Mouse (Mus musculus) heart, embryonic 11.5 days (tissue): ENCODE data around the gene Relb. TPM values are rescaled to one million over a fixed set of nuclear protein-coding genes. Genes with fewer than 3 reads are reported as not detected.

Source experiments
- ATAC-seq: fragments of 200-750 bp; cut with Nextera tagmentation; replicated peaks from 2 replicates; pipeline ENCODE4 v1.8.0; 2017; ENCODE audit warnings: moderate library complexity; ENCODE audit not compliant: insufficient number of reproducible peaks, low FRiP score, low TSS enrichment
- H3K27ac ChIP-seq: fragments of 300-500 bp; sonication (generic); 2 replicates; pipeline ENCODE4 v1.5.1; 2014; ENCODE audit warnings: mild to moderate bottlenecking, low read depth, low read length
- H3K27me3 ChIP-seq: fragments of 300-500 bp; sonication (generic); 2 replicates; pipeline ENCODE4 v1.6.1; 2014; ENCODE audit warnings: mild to moderate bottlenecking, low read length, mixed read lengths; ENCODE audit not compliant: control insufficient read depth, insufficient read depth
- H3K36me3 ChIP-seq: fragments of 300-500 bp; sonication (generic); 2 replicates; pipeline ENCODE4 v1.6.1; 2014; ENCODE audit warnings: mild to moderate bottlenecking, low read length, moderate library complexity, mixed read lengths; ENCODE audit not compliant: control insufficient read depth, insufficient read depth
- H3K4me1 ChIP-seq: fragments of 300-500 bp; sonication (generic); 2 replicates; pipeline ENCODE4 v1.6.1; 2014; ENCODE audit warnings: low read length; ENCODE audit not compliant: control insufficient read depth, insufficient read depth
- H3K4me2 ChIP-seq: fragments of 300-500 bp; sonication (generic); 2 replicates; pipeline ENCODE4 v1.6.1; 2014; ENCODE audit warnings: mild to moderate bottlenecking, moderate library complexity
- H3K4me3 ChIP-seq: fragments of 300-500 bp; sonication (generic); 2 replicates; pipeline ENCODE4 v1.5.1; 2014; ENCODE audit warnings: low read depth, low read length
- H3K9ac ChIP-seq: fragments of 300-500 bp; sonication (generic); 2 replicates; pipeline ENCODE4 v1.6.1; 2014; ENCODE audit warnings: mild to moderate bottlenecking, low read depth, low read length, moderate library complexity
- H3K9me3 ChIP-seq: fragments of 300-500 bp; sonication (generic); replicated peaks from 2 replicates; pipeline ENCODE4 v1.6.1; 2016; ENCODE audit warnings: low read length; ENCODE audit not compliant: control insufficient read depth
- WGBS: fragments of 180-500 bp; shearing (Covaris S2); extraction: QIAGEN DNeasy Blood & Tissue Kit; methylation state at CpG from one replicate; pipeline ENCODE4 v1.1.7; 2014; ENCODE audit not compliant: insufficient replicate concordance; 5-methylcytosine and 5-hydroxymethylcytosine counted together
- polyA plus RNA-seq: library from polyadenylated mRNA; unstranded; fragments of >200 nt; fragmentation: Nextera tagmentation; extraction: Ambion mirVana; gene quantifications from 2 replicates; pipeline ENCODE4 v1.2.1, GENCODE M21; 2014

The Relb gene
- polyA plus RNA-seq, 1 experiment from 2014 or later, result 3.7 TPM

DNA sequence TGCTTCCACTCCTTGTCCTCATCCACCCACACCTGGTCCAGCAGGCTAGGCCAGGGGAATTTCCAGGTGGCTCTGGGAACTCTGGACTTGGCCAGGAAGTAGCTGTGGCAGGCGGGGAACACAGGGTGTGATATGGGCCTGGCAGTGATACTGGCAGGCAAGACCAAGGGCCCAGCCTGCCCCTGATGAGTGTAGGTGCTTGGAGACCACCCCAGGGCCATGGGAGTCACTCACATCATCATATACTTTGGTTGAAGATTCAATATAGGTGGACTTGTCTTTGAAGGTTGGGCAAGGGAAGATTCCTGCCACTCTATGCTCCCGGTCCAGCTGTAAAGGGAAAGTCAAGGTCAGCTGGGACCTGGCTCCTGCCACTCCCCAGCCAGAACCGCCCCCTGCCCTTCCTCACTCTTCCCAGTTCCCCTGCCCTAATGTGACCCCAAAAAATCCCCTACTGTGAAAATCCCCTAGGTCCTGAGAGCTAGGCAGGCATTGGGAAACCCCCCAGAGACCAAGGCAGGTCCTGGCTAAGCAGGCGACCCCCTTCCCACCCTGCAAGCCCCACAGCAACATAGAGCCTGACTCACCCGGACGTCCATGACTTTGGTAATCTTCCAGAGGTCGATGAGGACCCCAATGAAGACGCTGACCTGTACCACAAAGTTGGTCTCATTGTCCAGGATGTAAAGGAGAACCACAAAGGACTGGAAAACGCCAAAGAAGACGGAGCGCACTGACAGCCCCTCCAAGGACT is 6.0 kb upstream of the Relb start:
- Histone ChIP-seq H3K9me3 (no peaks in the 10 kb centered on the region), H3K9ac (no peak overlapping the region), H3K36me3 (peaks cover 66% of the 10 kb centered on the region), H3K4me1 (no peaks in the 10 kb centered on the region), H3K27ac (no peak overlapping the region), H3K27me3 (no peaks in the 10 kb centered on the region), H3K4me2 (no peak overlapping the region), H3K4me3 (no peak overlapping the region)
- 88% methylated on average over 11 of the region's 11 CpGs for WGBS
- no peak for ATAC-seq

GRCm38 (mm10) chr7:19634591-19634990 is 5.4 kb upstream of the Relb start:
- no peak overlapping the region for H3K27ac ChIP-seq
- H3K4me3 ChIP-seq, result no peak overlapping the region
- no peak for ATAC-seq
- no peak overlapping the region for H3K9ac ChIP-seq
- peaks cover 2% of the 10 kb centered on the region; the same call in 1 of the 2 replicates for H3K4me1 ChIP-seq
- no peaks in the 10 kb centered on the region for H3K9me3 ChIP-seq
- no peaks in the 10 kb centered on the region for H3K27me3 ChIP-seq
- H3K36me3 ChIP-seq, result peaks cover 65% of the 10 kb centered on the region
- whole genome bisulfite sequencing, result 93% methylated on average over 2 of the region's 2 CpGs
- no peak overlapping the region for H3K4me2 ChIP-seq

DNA sequence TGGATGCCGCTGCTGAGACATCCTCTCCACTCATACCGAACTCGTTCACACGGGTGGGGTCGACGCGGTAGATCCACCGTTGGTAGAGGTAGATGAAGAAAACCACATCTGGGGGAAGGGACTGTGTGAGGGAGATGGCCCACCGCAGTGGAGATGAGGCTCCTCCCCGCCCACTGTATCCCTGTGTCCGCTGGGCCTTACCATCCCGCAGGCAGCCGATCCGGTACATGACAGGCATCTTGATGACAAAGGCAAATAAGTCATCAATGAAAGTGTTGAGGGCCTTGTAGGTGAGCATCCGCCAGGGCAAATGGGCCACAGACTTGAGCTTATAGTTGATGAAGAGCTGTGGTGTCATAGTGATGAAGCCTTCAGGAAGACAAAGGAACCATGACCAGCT is 4.6 kb upstream of the Relb start:
- Histone ChIP-seq H3K4me1 (peaks cover 2% of the 10 kb centered on the region; the same call in 1 of the 2 replicates), H3K27ac (no peak overlapping the region)
- ATAC-seq, result no peak

GRCm38 (mm10) chr7:19633197-19633596 is 4.0 kb upstream of the Relb start:
- Histone ChIP-seq H3K36me3 (peaks cover 55% of the 10 kb centered on the region), H3K9ac (no peak overlapping the region), H3K9me3 (no peaks in the 10 kb centered on the region), H3K27ac (no peak overlapping the region), H3K4me1 (peaks cover 2% of the 10 kb centered on the region; the same call in 1 of the 2 replicates), H3K27me3 (no peaks in the 10 kb centered on the region), H3K4me3 (no peak overlapping the region), H3K4me2 (no peak overlapping the region)
- no peak for ATAC-seq
- WGBS, result 89% methylated on average over 17 of the region's 17 CpGs

More for the DNA sequence above, 4.6 kb upstream of the Relb start:
- H3K9me3 ChIP-seq, result no peaks in the 10 kb centered on the region
- no peak overlapping the region for H3K9ac ChIP-seq
- H3K27me3 ChIP-seq, result no peaks in the 10 kb centered on the region
- H3K4me2 ChIP-seq, result no peak overlapping the region
- no peak overlapping the region for H3K4me3 ChIP-seq
- WGBS, result 91% methylated on average over 15 of the region's 15 CpGs
- peaks cover 60% of the 10 kb centered on the region for H3K36me3 ChIP-seq

- H3K9ac ChIP-seq, result no peak overlapping the region
- H3K4me3 ChIP-seq, result no peak overlapping the region
- ATAC-seq, result no peak
- H3K27me3 ChIP-seq, result no peaks in the 10 kb centered on the region
- H3K36me3 ChIP-seq, result peaks cover 50% of the 10 kb centered on the region
- no peaks in the 10 kb centered on the region for H3K9me3 ChIP-seq
- no peak overlapping the region for H3K4me2 ChIP-seq
- H3K4me1 ChIP-seq, result peaks cover 2% of the 10 kb centered on the region; the same call in 1 of the 2 replicates
- 0 out of 2 replicates have a peak overlapping the region, but pooled peaks have one; percentile 6 for H3K27ac ChIP-seq
Measured at GRCm38 (mm10) chr7:19632720-19633119, 3.5 kb upstream of the Relb start.

DNA sequence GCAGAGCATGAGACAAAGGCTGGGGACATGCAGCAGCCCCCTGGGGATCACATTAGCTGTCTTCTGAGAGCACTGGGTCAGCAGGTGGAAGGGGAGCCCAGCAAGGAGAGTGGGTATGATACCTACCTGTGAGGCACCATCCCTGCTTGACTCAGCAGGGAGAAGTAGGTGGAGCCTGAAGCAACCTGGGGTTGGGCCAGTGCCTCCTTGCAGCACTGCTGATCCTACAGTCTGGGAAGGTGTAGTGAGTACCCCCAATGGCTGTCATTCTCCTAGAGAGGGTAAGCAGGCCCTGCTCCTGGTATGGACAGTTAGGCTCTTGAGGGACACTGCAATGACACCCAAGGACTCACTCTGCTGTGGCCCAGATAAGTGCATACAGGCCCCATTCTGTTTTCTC is 3.0 kb upstream of the Relb start:
- peaks cover 46% of the 10 kb centered on the region for H3K36me3 ChIP-seq
- no peak for ATAC-seq

GRCm38 (mm10) chr7:19628536-19629360 is 490 bp downstream of the Relb start:
- no peaks in the 10 kb centered on the region for H3K9me3 ChIP-seq
- peaks cover 2% of the 10 kb centered on the region; the same call in 1 of the 2 replicates for H3K4me1 ChIP-seq
- peak; percentile 83 for ATAC-seq
- peak overlapping the region; percentile 68 for H3K27ac ChIP-seq
- peak overlapping the region; percentile 62 for H3K9ac ChIP-seq
- H3K4me2 ChIP-seq, result peak overlapping the region; percentile 92
- peaks cover 12% of the 10 kb centered on the region for H3K36me3 ChIP-seq
- H3K4me3 ChIP-seq, result peak overlapping the region; percentile 69
- H3K27me3 ChIP-seq, result no peaks in the 10 kb centered on the region
- 1% methylated on average over 57 of the region's 57 CpGs for WGBS

More for the DNA sequence above, 3.0 kb upstream of the Relb start:
- H3K27me3 ChIP-seq, result no peaks in the 10 kb centered on the region
- H3K4me2 ChIP-seq, result no peak overlapping the region
- no peak overlapping the region for H3K27ac ChIP-seq
- H3K9me3 ChIP-seq, result no peaks in the 10 kb centered on the region
- no peak overlapping the region for H3K4me3 ChIP-seq
- H3K9ac ChIP-seq, result no peak overlapping the region
- H3K4me1 ChIP-seq, result peaks cover 2% of the 10 kb centered on the region; the same call in 1 of the 2 replicates

DNA sequence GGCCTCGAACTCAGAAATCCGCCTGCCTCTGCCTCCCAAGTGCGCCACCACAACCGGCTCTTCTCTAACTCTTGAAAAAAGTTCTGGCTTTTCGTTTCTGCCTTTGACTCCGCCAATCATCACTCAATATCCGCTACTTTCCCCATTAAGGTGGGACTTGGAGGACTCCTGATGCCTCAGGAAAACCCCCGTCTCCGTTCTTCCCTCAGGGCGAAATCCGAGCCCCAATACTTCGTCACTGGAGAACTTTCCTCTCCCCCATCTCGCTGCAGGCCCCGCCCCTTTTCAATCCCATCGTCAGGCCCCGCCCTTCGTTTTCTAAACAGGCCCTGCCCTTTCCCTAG is 1.1 kb downstream of the Relb start:
- no peak overlapping the region for H3K9ac ChIP-seq
- H3K4me1 ChIP-seq, result peaks cover 2% of the 10 kb centered on the region; the same call in 1 of the 2 replicates
- no peak for ATAC-seq
- peak overlapping the region; percentile 68 for H3K27ac ChIP-seq
- H3K36me3 ChIP-seq, result peaks cover 7% of the 10 kb centered on the region; the same call in 1 of the 2 replicates
- 10% methylated on average over 17 of the region's 17 CpGs for WGBS
- peak overlapping the region; percentile 69 for H3K4me3 ChIP-seq
- H3K9me3 ChIP-seq, result no peaks in the 10 kb centered on the region
- H3K4me2 ChIP-seq, result peak overlapping the region; percentile 92
- H3K27me3 ChIP-seq, result no peaks in the 10 kb centered on the region
